Mouse (Mus musculus) forebrain, postnatal 0 days (tissue): ENCODE measurements around the gene Krt7. TPM values are rescaled to one million over a fixed set of nuclear protein-coding genes. Genes with fewer than 3 reads are reported as not detected.

Experiments used
- ATAC-seq: fragments of 200-750 bp; cut with Nextera tagmentation; 2 replicates; pipeline ENCODE4 v1.8.0; 2017; ENCODE audit warnings: mild to moderate bottlenecking, moderate library complexity
- DNase-seq: peaks from one replicate; pipeline ENCODE4 v3.0.0-alpha.2; 2015
- H3K27ac ChIP-seq: fragments of 300-500 bp; sonication (generic); 2 replicates; pipeline ENCODE4 v1.5.1; 2014; ENCODE audit warnings: low read depth, mild to moderate bottlenecking, antibody characterized with exemption, low read length, moderate library complexity, mixed read lengths
- H3K27me3 ChIP-seq: fragments of 300-500 bp; sonication (generic); 2 replicates; pipeline ENCODE4 v1.6.1; 2014; ENCODE audit warnings: mild to moderate bottlenecking, low read length, mixed read lengths; ENCODE audit not compliant: insufficient read depth
- H3K36me3 ChIP-seq: fragments of 300-500 bp; sonication (generic); 2 replicates; pipeline ENCODE4 v1.6.1; 2014; ENCODE audit warnings: mild to moderate bottlenecking, moderate library complexity; ENCODE audit not compliant: insufficient read depth
- H3K4me1 ChIP-seq: fragments of 300-500 bp; sonication (generic); 2 replicates; pipeline ENCODE4 v1.6.1; 2014; ENCODE audit warnings: antibody characterized with exemption; ENCODE audit not compliant: insufficient read depth
- H3K4me2 ChIP-seq: fragments of 300-500 bp; sonication (generic); 2 replicates; pipeline ENCODE4 v1.6.1; 2014; ENCODE audit warnings: low read depth, mild to moderate bottlenecking, moderate library complexity
- H3K4me3 ChIP-seq: fragments of 300-500 bp; sonication (generic); 2 replicates; pipeline ENCODE4 v1.5.1; 2014; ENCODE audit warnings: low read depth, low read length, mixed read lengths
- H3K9ac ChIP-seq: fragments of 300-500 bp; sonication (generic); 2 replicates; pipeline ENCODE4 v1.6.1; 2014; ENCODE audit warnings: mild to moderate bottlenecking
- H3K9me3 ChIP-seq: fragments of 300-500 bp; sonication (generic); 2 replicates; pipeline ENCODE4 v1.6.1; 2016; ENCODE audit warnings: low read length
- CTCF ChIP-seq: sonication (generic); IDR thresholded peaks from 2 replicates; pipeline ENCODE4 v1.5.1; 2016; ENCODE audit warnings: antibody characterized with exemption, control low read depth, low read depth
- WGBS: fragments of 180-500 bp; shearing (Covaris S2); extraction: QIAGEN DNeasy Blood & Tissue Kit; methylation state at CpG from one replicate; pipeline ENCODE4 v1.1.7; 2014; 5-methylcytosine and 5-hydroxymethylcytosine counted together
- polyA plus RNA-seq: library from polyadenylated mRNA; unstranded; fragments of >200 nt; fragmentation: Nextera tagmentation; extraction: Ambion mirVana; gene quantifications from 2 replicates; pipeline ENCODE4 v1.2.1, GENCODE M21; 2015
- total RNA-seq: library from RNA; depleted of rRNA; stranded (reverse); fragments of >200 nt; gene quantifications from 2 replicates; pipeline ENCODE4 v1.2.3, GENCODE M21; 2014

Gene Krt7
- total and polyA plus RNA-seq, 2 experiments from 2014 or later = 0.24 to 0.29 TPM

- ATAC-seq = no peak
- Histone ChIP-seq H3K36me3 (no peaks in the 10 kb centered on the region), H3K27ac (no peak overlapping the region), H3K27me3 (no peaks in the 10 kb centered on the region), H3K9me3 (no peaks in the 10 kb centered on the region), H3K4me2 (no peak overlapping the region), H3K4me1 (0 out of 2 replicates have a peak, but pooled peaks cover 4% of the 10 kb centered on the region), H3K9ac (no peak overlapping the region), H3K4me3 (no peak overlapping the region)
- 80% methylated on average over 15 of the region's 15 CpGs for WGBS
- no peak for DNase-seq
- no peak for TF ChIP-seq CTCF
These were observed 39.5 kb upstream of the Krt7 start for GRCm38 (mm10) chr15:101371141-101371985.

GRCm38 (mm10) chr15:101372131-101372977, 38.5 kb upstream of the Krt7 start:
- no peak overlapping the region for H3K9ac ChIP-seq
- ATAC-seq (no peak), DNase-seq (no peak)
- H3K27ac ChIP-seq = no peak overlapping the region
- no peak overlapping the region for H3K4me2 ChIP-seq
- no peaks in the 10 kb centered on the region for H3K36me3 ChIP-seq
- no peak overlapping the region for H3K4me3 ChIP-seq
- 0 out of 2 replicates have a peak, but pooled peaks cover 4% of the 10 kb centered on the region for H3K4me1 ChIP-seq
- TF ChIP-seq CTCF = no peak
- H3K9me3 ChIP-seq = no peaks in the 10 kb centered on the region
- 72% methylated on average over 7 of the region's 7 CpGs for WGBS
- no peaks in the 10 kb centered on the region for H3K27me3 ChIP-seq

GRCm38 (mm10) chr15:101373286-101373898, 37.5 kb upstream of the Krt7 start:
- TF ChIP-seq CTCF = no peak
- Histone ChIP-seq H3K4me3 (no peak overlapping the region), H3K4me2 (no peak overlapping the region), H3K9me3 (no peaks in the 10 kb centered on the region), H3K4me1 (0 out of 2 replicates have a peak, but pooled peaks cover 4% of the 10 kb centered on the region), H3K27ac (no peak overlapping the region), H3K27me3 (no peaks in the 10 kb centered on the region), H3K9ac (no peak overlapping the region), H3K36me3 (no peaks in the 10 kb centered on the region)
- ATAC-seq (peak; percentile 86), DNase-seq (peak; percentile 28)
- WGBS = 81% methylated on average over 16 of the region's 16 CpGs

- no peak for TF ChIP-seq CTCF
- Histone ChIP-seq H3K36me3 (no peaks in the 10 kb centered on the region), H3K4me1 (0 out of 2 replicates have a peak, but pooled peaks cover 4% of the 10 kb centered on the region), H3K9ac (no peak overlapping the region), H3K4me2 (no peak overlapping the region), H3K27me3 (no peaks in the 10 kb centered on the region), H3K27ac (no peak overlapping the region), H3K9me3 (no peaks in the 10 kb centered on the region), H3K4me3 (no peak overlapping the region)
- DNase-seq (no peak), ATAC-seq (no peak)
- WGBS = 70% methylated on average over 4 of the region's 4 CpGs
These were observed 36.0 kb upstream of the Krt7 start for GRCm38 (mm10) chr15:101374879-101375278.

- Histone ChIP-seq H3K4me1 (0 out of 2 replicates have a peak, but pooled peaks cover 4% of the 10 kb centered on the region), H3K9me3 (no peaks in the 10 kb centered on the region), H3K4me2 (no peak overlapping the region), H3K27me3 (no peaks in the 10 kb centered on the region), H3K27ac (no peak overlapping the region), H3K9ac (no peak overlapping the region), H3K4me3 (no peak overlapping the region), H3K36me3 (no peaks in the 10 kb centered on the region)
- 67% methylated on average over 6 of the region's 6 CpGs for WGBS
- DNase-seq = no peak
- no peak for TF ChIP-seq CTCF
- ATAC-seq = no peak
These were observed 34.7 kb upstream of the Krt7 start for GRCm38 (mm10) chr15:101375956-101376775.

- no peak for ATAC-seq
- H3K9me3 ChIP-seq = no peaks in the 10 kb centered on the region
- no peaks in the 10 kb centered on the region for H3K27me3 ChIP-seq
- no peak overlapping the region for H3K4me3 ChIP-seq
- 68% methylated on average over 5 of the region's 5 CpGs for WGBS
- DNase-seq = no peak
- no peak for TF ChIP-seq CTCF
- no peak overlapping the region for H3K4me2 ChIP-seq
- H3K9ac ChIP-seq = no peak overlapping the region
- H3K27ac ChIP-seq = no peak overlapping the region
- no peaks in the 10 kb centered on the region for H3K36me3 ChIP-seq
- H3K4me1 ChIP-seq = 0 out of 2 replicates have a peak, but pooled peaks cover 4% of the 10 kb centered on the region
These were observed 34.1 kb upstream of the Krt7 start for GRCm38 (mm10) chr15:101376776-101377061.
